Mouse (Mus musculus) embryonic fibroblast, embryonic 13.5 days (primary cell): ENCODE data around the gene Prex1.

Source experiments
- CTCF ChIP-seq: IDR thresholded peaks from 2 replicates; pipeline ENCODE4 v1.5.1; 2011; ENCODE audit warnings: mild to moderate bottlenecking, control low read depth, low read length, moderate library complexity, borderline replicate concordance; ENCODE audit not compliant: insufficient read depth
- POLR2A ChIP-seq: IDR thresholded peaks from 2 replicates; pipeline ENCODE4 v1.6.1; 2011; ENCODE audit warnings: low read depth, mild to moderate bottlenecking, control low read depth, low read length, moderate library complexity

- no peak for TF ChIP-seq CTCF
- no peak for TF ChIP-seq POLR2A
Observed at GRCm38 (mm10) chr2:166632571-166633361, 80.9 kb downstream of the Prex1 start.
